Mouse (Mus musculus) hindbrain, embryonic 12.5 days (tissue): ENCODE results near the gene Sec23b. TPM values are rescaled to one million over a fixed set of nuclear protein-coding genes. Genes with fewer than 3 reads are reported as not detected.
A peak's percentile ranks its signal among the peaks of the same experiment; 100 is the strongest.
"Not testable (repeated sequence)": the region's sequence is repeated elsewhere in the genome, so short reads cannot be mapped to it uniquely, and the experiment has no call there.

Source experiments
- ATAC-seq: fragments of 200-750 bp; cut with Nextera tagmentation; 2 replicates; pipeline ENCODE4 v1.8.0; 2017; ENCODE audit warnings: moderate TSS enrichment; ENCODE audit not compliant: low FRiP score
- H3K27ac ChIP-seq: fragments of 300-500 bp; sonication (generic); 2 replicates; pipeline ENCODE4 v1.5.1; 2016; ENCODE audit warnings: mild to moderate bottlenecking
- H3K27me3 ChIP-seq: fragments of 300-500 bp; sonication (generic); 2 replicates; pipeline ENCODE4 v1.6.1; 2016; ENCODE audit warnings: mild to moderate bottlenecking
- H3K36me3 ChIP-seq: fragments of 300-500 bp; sonication (generic); 2 replicates; pipeline ENCODE4 v1.6.1; 2016; ENCODE audit warnings: mild to moderate bottlenecking
- H3K4me1 ChIP-seq: fragments of 300-500 bp; sonication (generic); 2 replicates; pipeline ENCODE4 v1.6.1; 2016
- H3K4me2 ChIP-seq: fragments of 300-500 bp; sonication (generic); replicated peaks from 2 replicates; pipeline ENCODE4 v1.6.1; 2016; ENCODE audit warnings: mild to moderate bottlenecking
- H3K4me3 ChIP-seq: fragments of 300-500 bp; sonication (generic); 2 replicates; pipeline ENCODE4 v1.5.1; 2016; ENCODE audit warnings: mild to moderate bottlenecking
- H3K9ac ChIP-seq: fragments of 300-500 bp; sonication (generic); 2 replicates; pipeline ENCODE4 v1.6.1; 2016; ENCODE audit warnings: mild to moderate bottlenecking, moderate library complexity
- H3K9me3 ChIP-seq: fragments of 300-500 bp; sonication (generic); replicated peaks from 2 replicates; pipeline ENCODE4 v1.6.1; 2016; ENCODE audit warnings: mild to moderate bottlenecking
- WGBS: fragments of 180-500 bp; shearing (Covaris S2); methylation state at CpG from one replicate; pipeline ENCODE4 v1.1.7; 2016; 5-methylcytosine and 5-hydroxymethylcytosine counted together
- polyA plus RNA-seq: library from polyadenylated mRNA; unstranded; fragments of >200 nt; fragmentation: Nextera tagmentation; extraction: Ambion mirVana; gene quantifications from 2 replicates; pipeline ENCODE4 v1.2.1, GENCODE M21; 2016

Gene Sec23b
- polyA plus RNA-seq, 1 experiment from 2014 or later: 101 TPM

GRCm38 (mm10) chr2:144547559-144547958 is 8.5 kb upstream of the Sec23b start:
- Histone ChIP-seq H3K27ac (no peak overlapping the region), H3K4me2 (no peak overlapping the region), H3K4me3 (no peak overlapping the region), H3K36me3 (peaks cover 46% of the 10 kb centered on the region), H3K4me1 (peaks cover 9% of the 10 kb centered on the region), H3K27me3 (no peaks in the 10 kb centered on the region), H3K9me3 (no peaks in the 10 kb centered on the region), H3K9ac (no peak overlapping the region)
- no peak for ATAC-seq
- 84% methylated on average over 4 of the region's 4 CpGs for WGBS

DNA sequence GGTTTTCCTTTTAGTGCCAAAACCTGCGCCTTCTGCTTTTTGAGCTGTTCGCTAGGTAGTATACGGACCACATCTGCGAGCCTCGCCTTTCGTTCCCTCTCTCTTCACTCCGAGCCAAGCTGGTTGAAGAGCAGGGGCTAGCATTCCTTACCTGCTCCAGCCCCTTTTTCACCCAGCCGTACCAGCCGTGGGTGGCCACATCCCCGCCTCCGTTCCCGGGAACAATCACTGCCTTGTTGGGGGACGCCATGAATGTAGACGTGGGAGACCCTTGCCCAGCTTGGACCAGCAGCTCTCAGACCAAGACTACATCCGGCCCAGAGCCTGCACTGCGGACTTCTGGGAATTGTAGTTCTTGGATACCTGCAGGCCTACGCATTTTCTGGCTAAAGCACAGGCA is 5.5 kb upstream of the Sec23b start, which contains the start of gene Rbbp9:
Rbbp9 (minus strand) TSS at position 341 of the 400 bp plus-strand sequence.
- H3K4me3 ChIP-seq: peak within 1 kb of the TSS; percentile 74
- peaks cover 21% of the 10 kb centered on the region for H3K36me3 ChIP-seq
- peak within 1 kb of the TSS; percentile 89 for H3K9ac ChIP-seq
- no peaks in the 10 kb centered on the region for H3K9me3 ChIP-seq
- peak; percentile 97 for ATAC-seq
- peak within 1 kb of the TSS; percentile 86 for H3K27ac ChIP-seq
- no peaks in the 10 kb centered on the region for H3K27me3 ChIP-seq
- under 1% methylated on average over 17 of the region's 17 CpGs for WGBS
- peaks cover 12% of the 10 kb centered on the region for H3K4me1 ChIP-seq
- peak within 1 kb of the TSS; percentile 60 for H3K4me2 ChIP-seq

DNA sequence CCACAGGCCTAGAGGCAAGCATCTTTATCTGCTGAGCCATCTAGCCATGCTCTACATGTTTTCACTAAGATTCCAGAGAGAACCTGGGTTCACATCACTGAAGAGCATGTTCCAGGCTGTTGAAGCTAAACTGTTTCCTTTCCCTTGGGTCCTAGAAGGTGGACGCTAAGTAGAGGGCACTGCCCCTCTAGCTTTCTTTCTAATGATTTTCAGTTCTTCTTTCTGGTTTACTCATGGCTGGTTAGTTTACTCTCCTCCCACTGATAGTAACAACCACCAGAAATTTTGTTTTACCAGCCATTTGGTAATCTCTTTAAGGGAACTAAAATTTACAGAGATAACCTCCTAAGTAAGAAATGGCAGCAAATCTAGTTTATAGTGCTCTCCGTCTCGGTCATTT is 2.1 kb upstream of the Sec23b start:
- Histone ChIP-seq H3K27ac (no peak overlapping the region), H3K4me3 (no peak overlapping the region), H3K27me3 (no peaks in the 10 kb centered on the region), H3K36me3 (no peaks in the 10 kb centered on the region), H3K9me3 (no peaks in the 10 kb centered on the region), H3K4me2 (no peak overlapping the region), H3K4me1 (peaks cover 18% of the 10 kb centered on the region), H3K9ac (no peak overlapping the region)
- WGBS: 95% methylated on average over 3 of the region's 3 CpGs
- ATAC-seq: no peak

- no peaks in the 10 kb centered on the region for H3K27me3 ChIP-seq
- H3K4me1 ChIP-seq: peaks cover 9% of the 10 kb centered on the region
- peak overlapping the region; percentile 72 for H3K4me3 ChIP-seq
- H3K9me3 ChIP-seq: no peaks in the 10 kb centered on the region
- H3K4me2 ChIP-seq: peak overlapping the region; percentile 67
- H3K36me3 ChIP-seq: peaks cover 5% of the 10 kb centered on the region; the same call in 1 of the 2 replicates
- peak overlapping the region; percentile 89 for H3K27ac ChIP-seq
- no peak for ATAC-seq
- 2% methylated on average over 14 of the region's 14 CpGs for WGBS
- H3K9ac ChIP-seq: peak overlapping the region; percentile 74
Observed at GRCm38 (mm10) chr2:144555286-144555819, 676 bp upstream of the Sec23b start.

- Histone ChIP-seq H3K36me3 (peaks cover 56% of the 10 kb centered on the region), H3K27ac (no peak overlapping the region), H3K4me1 (no peaks in the 10 kb centered on the region), H3K9ac (no peak overlapping the region), H3K4me3 (no peak overlapping the region), H3K9me3 (no peaks in the 10 kb centered on the region), H3K27me3 (no peaks in the 10 kb centered on the region), H3K4me2 (no peak overlapping the region)
- no peak for ATAC-seq
- WGBS: 80% methylated on average over 4 of the region's 4 CpGs
Observed at GRCm38 (mm10) chr2:144588723-144589122, 32.7 kb downstream of the Sec23b start.

DNA sequence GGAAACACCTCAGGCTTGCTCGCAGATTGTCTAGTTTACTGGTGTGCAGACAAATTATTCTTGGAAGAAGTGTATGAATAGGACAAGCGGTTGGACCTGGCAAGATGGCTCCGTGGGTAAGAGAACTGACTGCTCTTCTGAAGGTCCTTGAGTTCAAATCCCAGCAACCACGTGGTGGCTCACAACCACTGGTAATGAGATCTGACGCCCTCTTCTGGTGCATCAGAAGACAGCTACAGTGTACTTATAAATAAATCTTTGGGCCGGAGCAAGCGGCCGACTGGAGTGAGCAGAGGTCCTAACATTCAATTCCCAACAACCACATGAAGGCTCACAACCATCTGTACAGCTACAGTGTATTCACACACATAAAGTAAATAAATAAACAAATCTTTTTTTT is 37.0 kb downstream of the Sec23b start:
- peaks cover 21% of the 10 kb centered on the region for H3K36me3 ChIP-seq
- H3K27ac ChIP-seq, H3K9ac ChIP-seq, H3K4me2 ChIP-seq, ATAC-seq, H3K4me1 ChIP-seq, H3K4me3 ChIP-seq, H3K9me3 ChIP-seq, H3K27me3 ChIP-seq: not testable (repeated sequence)
- 63% methylated on average over 8 of the region's 8 CpGs for WGBS

DNA sequence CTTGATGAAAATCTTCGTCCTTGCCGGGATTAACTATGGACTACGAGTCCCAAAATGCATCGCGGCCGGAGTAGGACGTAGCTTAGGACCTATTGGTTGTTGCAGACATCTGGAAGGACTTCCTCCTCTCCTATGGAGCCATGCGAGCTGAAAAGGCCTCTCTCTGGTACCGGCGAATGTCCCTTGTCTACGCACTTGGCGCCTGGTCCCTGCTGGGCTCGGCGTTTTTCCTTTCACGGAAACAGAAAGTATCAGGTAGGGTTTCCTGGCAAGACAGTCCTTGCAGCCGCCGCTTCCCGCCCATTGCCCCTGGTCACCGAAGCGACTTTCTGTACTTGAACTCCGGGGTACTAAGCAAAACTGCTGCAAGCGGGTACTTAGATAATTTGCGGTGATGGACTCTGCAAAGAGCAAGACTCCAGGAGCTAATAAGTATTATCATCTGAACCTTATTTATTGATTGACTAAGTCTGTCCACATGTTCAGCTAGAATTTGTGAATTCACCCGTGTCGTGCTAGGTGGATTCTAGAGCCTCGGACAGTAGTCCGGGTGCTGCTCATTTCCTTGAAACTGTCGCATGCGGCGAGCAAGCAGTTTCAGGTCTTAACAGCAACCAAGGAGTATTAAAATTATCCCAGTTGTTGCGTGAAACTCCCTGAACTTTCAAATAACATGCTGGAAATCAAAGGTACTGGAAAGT is 38.1 kb downstream of the Sec23b start, which contains the start of gene Smim26:
Smim26 (plus strand) TSS at position 104 of the 701 bp plus-strand sequence.
- peaks cover 10% of the 10 kb centered on the region; the same call in 1 of the 2 replicates for H3K36me3 ChIP-seq
- H3K4me3 ChIP-seq: peak within 1 kb of the TSS; percentile 63
- peak; percentile 97 for ATAC-seq
- no peaks in the 10 kb centered on the region for H3K9me3 ChIP-seq
- H3K4me1 ChIP-seq: no peaks in the 10 kb centered on the region
- no peaks in the 10 kb centered on the region for H3K27me3 ChIP-seq
- peak within 1 kb of the TSS; percentile 48; the same call in 1 of the 2 replicates for H3K27ac ChIP-seq
- WGBS: 2% methylated on average over 31 of the region's 31 CpGs
- peak within 1 kb of the TSS; percentile 64 for H3K4me2 ChIP-seq
- H3K9ac ChIP-seq: peak within 1 kb of the TSS; percentile 67

DNA sequence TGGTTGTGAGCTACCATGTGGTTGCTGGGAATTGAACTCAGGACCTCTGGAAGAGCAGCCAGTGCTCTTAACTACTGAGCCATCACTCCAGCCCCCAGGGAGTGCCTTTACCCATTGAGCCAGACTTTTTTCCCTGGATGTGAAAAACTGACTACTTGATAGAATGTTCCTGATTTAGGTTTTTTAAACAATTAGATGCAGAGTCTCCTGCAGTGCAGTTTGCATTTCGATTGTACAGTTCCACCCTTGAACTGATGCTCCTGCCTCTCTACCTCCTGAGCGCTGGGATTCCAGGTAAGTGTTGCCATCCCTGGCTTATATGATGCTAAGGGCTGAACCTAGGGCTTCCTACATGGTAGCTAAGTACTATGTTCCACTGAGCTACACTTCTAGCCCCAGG is 42.0 kb downstream of the Sec23b start:
- Histone ChIP-seq H3K4me1 (no peaks in the 10 kb centered on the region), H3K27ac (no peak overlapping the region), H3K27me3 (no peaks in the 10 kb centered on the region), H3K4me2 (no peak overlapping the region), H3K4me3 (no peak overlapping the region), H3K36me3 (0 out of 2 replicates have a peak, but pooled peaks cover 3% of the 10 kb centered on the region), H3K9me3 (no peaks in the 10 kb centered on the region), H3K9ac (no peak overlapping the region)
- 78% methylated on average over 2 of the region's 2 CpGs for WGBS
- no peak for ATAC-seq

DNA sequence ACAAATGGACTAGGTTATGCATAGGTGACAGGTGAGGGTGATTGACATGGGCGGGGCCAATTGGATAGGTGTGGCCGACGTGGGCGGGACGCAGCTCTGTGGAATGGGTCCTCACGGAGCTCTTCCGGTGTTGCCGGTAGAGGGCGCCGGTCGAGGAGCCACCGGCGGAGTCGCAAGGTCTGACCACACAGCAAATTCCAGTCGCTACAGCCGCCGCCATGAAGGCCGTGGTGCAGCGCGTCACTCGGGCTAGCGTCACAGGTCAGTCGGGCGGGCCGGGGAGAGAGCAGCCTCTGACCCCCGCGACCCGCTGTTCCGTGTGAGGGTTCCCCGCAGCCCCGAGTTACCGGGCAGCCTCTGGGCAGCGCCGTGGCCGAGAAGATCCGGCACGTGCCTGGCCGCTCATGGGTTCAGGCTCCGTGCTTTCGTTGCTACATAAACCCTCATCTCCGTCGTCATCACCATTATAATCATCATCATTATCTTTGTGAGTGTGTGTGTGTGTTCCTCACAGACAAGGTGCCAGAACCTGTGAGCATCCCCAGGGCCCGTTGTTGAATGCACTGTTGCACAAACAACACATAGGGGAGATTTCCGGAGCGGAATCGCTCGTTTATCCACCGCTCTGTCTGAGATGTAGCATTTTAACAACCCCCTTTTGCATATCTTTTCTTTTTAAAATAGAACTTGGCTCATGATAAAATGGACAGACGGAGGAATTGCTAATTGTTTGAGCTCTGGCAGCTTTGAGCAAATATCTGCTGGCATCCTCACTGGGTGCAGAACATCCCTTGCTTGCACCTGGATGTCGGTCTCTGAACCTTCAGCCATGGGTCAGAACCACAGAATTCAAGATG is 44.0 kb downstream of the Sec23b start, which contains the start of gene Dtd1:
Dtd1 (plus strand) TSS at position 67 of the 857 bp plus-strand sequence.
- H3K27ac ChIP-seq: 0 out of 2 replicates have a peak within 1 kb of the TSS, but pooled peaks have one; percentile 53

GRCm38 (mm10) chr2:144601576-144601975 is 45.5 kb downstream of the Sec23b start:
- Histone ChIP-seq H3K9me3 (no peaks in the 10 kb centered on the region), H3K4me1 (no peaks in the 10 kb centered on the region), H3K36me3 (no peaks in the 10 kb centered on the region; the same call in 1 of the 2 replicates), H3K4me2 (no peak overlapping the region), H3K4me3 (no peak overlapping the region), H3K27ac (no peak overlapping the region), H3K9ac (no peak overlapping the region), H3K27me3 (no peaks in the 10 kb centered on the region)
- ATAC-seq: no peak
- 79% methylated on average over 1 of the region's 1 CpGs for WGBS

More for the DNA sequence above, 44.0 kb downstream of the Sec23b start, which contains the start of gene Dtd1:
- H3K4me3 ChIP-seq: peak within 1 kb of the TSS; percentile 62
- 0 out of 2 replicates have a peak, but pooled peaks cover 3% of the 10 kb centered on the region for H3K36me3 ChIP-seq
- peak within 1 kb of the TSS; percentile 53 for H3K4me2 ChIP-seq
- no peaks in the 10 kb centered on the region for H3K27me3 ChIP-seq
- WGBS: 2% methylated on average over 46 of the region's 50 CpGs
- H3K9ac ChIP-seq: peak within 1 kb of the TSS; percentile 82
- ATAC-seq: peak; percentile 92
- H3K9me3 ChIP-seq: no peaks in the 10 kb centered on the region
- H3K4me1 ChIP-seq: no peaks in the 10 kb centered on the region

DNA sequence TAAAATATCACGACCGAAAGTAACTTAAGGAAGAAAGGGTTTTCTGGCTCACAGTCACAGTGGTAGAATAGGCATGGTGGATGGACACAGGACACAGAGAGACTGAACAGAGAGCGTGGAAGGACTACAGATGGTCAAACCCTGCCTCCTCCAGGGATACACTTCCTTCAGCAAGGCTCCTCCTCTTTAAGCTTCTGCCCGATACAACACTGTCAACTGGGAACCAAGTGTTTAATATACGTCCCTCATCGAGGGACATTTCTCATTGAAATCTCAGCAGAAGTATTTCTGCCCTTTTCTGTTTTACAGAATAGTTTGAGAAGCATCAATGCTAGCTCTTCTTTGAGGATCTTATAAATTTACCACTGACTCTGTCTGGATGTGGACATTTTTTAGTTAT is 57.9 kb downstream of the Sec23b start:
- H3K27me3 ChIP-seq: no peaks in the 10 kb centered on the region
- H3K36me3 ChIP-seq: no peaks in the 10 kb centered on the region
- no peak overlapping the region for H3K9ac ChIP-seq
- H3K9me3 ChIP-seq: no peaks in the 10 kb centered on the region
- WGBS: 87% methylated on average over 6 of the region's 6 CpGs
- no peak overlapping the region for H3K27ac ChIP-seq
- no peak overlapping the region for H3K4me3 ChIP-seq
- H3K4me1 ChIP-seq: no peaks in the 10 kb centered on the region
- ATAC-seq: no peak
- H3K4me2 ChIP-seq: no peak overlapping the region
